Mouse (Mus musculus) v-Abl transformed pro-B cells (cell line): Measurements from ENCODE around the gene Afg3l1.
"Not testable (repeated sequence)": the region's sequence is repeated elsewhere in the genome, so short reads cannot be mapped to it uniquely, and the experiment has no call there.

Experiments
- in situ Hi-C, 2 experiments: fragments of 400-800 bp; cut with MboI; formaldehyde crosslinking; loops; one replicate each; pipeline ENCODE4 v1.15.1; 2025; ENCODE audit not compliant: unreplicated experiment in 2 of 2

Gene Afg3l1

DNA sequence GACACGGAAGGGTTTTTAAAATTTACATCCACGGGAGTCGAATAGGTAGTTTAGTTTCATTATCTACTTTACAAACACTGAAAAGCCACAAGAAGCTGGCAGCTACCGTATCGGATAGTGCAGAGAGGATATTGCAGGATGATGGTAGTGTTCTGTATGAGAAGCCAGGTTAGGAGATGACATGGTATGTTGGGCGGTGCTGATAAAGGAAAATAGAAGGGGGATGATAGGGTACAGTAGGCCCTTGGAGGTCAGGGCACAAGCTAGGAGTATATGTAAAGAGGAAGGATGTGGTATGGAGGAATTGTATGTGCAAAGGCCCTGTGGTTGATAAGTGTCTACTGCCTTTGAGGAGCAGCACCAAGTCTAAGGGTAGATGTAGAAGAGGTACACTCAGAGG lies 23.1 kb upstream of the Afg3l1 start:
- in situ Hi-C loops: no loop called here

DNA sequence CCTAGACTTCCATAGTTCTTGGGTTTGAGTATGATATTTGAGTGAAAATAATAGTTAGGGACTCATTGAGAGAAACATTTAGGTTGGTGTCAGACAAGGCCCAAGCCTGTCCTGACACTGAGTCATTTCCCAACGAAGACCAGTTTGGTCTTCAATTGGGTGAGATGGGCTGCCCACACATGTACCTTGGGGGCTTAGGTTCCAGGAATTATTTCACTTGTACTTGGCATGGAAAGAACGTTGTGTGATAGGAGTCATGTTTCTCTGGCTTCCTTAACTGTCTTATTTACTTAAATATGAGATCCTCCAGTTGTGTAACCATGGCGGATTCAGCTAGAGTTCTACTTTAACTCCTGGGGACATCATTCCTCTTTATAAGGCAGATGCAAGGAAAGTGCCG lies 14.1 kb upstream of the Afg3l1 start:
- in situ Hi-C loops: no loop called here

DNA sequence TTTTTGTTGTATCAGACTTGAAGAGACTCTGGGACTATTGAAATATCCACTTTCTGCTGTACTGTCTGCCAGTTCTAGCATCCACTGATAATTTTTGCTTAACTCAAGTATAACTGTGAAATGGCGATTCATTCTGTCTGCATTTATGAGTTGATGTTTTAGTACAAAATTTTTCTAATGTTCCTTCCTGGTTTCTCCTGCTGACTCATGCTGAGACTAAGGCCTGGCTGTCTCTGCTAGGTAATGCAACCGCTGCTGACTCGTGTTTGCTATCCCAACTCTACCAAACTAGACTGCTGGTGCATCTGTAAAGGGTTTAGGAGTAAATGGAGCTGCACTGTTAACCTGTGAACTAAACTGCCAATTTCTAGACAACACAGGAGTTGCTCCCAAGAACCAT lies 10.2 kb upstream of the Afg3l1 start:
- in situ Hi-C loops: no loop called here

DNA sequence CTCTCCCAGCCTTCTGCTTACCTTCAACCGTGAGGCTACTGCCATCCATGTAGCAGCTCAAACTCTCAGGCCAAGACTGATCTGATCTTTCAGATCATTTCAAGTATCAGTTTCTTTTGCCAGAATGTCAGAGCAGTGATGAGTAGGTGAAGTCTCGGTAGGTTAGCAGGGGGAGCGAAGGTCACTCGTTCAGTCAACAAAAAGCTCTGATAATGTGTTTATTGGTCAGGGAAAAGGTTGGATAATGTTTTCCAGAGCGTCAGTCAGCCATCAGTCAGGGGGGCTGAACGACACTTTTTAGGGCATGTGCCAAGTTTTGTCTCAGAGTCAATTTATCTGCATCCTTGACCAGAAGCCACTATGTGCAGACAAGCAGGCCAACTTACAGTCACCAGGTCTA lies 4.7 kb upstream of the Afg3l1 start:
- in situ Hi-C loops: not testable (repeated sequence)

DNA sequence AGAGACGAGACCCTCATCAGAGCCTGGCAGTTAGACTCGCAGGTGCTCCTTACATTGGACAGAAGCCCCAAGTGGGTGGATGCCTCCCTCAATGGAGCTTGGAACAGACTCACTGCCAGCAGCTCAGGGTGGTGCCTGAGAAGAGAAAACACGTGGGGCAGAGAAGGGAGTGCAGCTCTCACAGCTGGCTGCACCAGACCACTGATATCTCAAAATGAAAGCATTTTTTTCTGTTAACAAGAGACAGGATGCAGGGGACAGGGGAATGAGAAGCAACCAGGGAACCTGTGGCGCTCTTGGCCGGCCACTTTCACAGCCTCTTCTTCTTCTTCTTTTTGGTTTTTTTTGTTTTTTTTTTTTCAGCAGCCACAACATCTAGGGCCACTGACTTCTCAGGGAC lies 3.2 kb upstream of the Afg3l1 start:
- in situ Hi-C loops: not testable (repeated sequence)

DNA sequence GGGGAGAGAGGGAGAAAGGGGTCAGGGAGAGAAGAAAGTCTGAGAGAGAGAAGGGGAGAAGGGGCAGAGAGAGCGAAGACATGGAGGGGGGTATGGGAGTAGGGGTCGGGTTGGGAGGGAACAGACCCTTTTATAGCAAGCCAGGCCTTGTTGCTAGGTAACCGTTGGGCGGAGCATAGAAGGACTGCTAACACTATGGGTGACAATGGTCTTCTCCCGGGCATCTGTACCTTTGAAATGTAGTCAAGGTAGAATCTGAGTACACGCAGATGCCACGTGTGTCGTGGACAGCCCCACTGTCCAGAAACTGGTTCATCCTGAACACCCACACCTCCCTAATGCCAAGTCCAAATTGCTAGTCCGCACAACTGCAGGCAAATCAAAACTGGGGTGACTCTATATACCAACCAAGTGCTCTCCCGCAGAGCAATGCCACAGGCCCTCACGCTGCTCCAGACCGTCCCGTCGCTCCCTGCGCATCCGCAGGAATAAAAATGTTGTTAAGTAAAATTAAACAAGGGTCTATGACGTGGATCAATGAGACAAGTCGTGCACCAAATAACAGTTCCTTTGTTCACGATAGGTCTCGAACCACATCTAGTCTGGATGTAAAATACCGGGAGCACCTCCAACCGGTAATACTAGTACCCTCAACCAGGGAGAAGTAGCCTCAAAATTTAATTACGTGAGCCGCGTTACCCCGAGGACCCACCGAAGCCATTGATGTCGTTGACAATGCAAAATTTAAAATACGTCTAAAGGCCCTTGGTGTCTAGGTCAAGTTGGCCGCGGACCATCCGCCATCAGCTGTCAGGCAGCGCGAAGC lies 579 bp upstream of the Afg3l1 start:
- in situ Hi-C loops: no loop called here

DNA sequence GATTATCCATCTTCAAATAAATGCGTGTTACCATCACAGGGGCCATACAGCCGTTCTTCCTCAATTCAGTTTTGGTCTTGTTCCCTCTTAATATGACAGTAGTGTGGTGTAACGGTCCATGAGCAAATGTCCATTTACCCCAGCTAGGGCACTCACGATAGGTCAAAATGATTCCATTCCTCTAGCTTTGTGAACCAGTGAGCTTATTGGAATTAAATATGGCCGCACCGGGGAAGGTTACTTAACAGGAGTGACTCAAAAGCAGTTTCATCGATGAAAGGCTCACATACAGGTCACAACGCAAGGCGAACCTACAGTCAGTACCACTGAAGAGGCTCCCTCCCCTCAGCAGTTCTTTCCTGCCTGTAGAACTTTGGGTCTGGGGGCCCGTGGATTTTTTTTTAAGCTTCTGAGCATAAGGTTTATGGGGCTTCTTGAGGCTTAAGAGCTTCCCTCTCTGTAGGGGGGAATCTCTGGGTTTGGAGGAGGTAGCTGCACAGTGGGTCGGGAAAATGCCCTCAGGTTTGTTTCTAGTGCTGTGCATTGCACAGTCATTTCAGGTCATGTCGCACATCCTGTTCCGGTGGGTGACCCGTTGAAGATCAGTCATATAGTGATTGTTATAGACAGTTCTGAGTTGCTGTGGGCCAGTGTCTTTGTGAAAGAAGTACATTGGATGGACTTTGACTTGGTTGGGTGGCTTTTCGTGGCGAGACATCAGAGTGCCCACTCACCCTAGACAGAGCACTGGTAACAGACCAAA lies 934 bp downstream of the Afg3l1 start:
- in situ Hi-C loops: no loop called here

DNA sequence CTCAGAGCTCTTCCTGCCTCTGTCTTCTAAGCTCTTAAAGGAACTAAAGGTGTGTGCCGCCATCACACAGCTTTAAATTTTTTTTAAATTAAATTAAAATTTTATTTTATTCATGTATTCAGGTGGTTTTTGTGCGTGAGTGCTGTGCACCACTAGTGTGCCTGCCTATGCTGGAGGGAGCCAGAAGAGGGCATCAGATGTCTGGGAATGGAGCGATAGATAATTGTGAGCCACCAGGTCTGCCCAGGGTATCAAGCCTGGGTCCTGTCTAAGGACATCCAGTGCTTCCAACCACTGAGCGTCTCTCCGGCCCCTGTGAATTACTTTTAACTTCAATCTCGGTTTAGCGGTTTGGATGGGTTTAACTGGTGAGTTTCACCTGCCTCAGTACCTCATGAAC lies 4.9 kb downstream of the Afg3l1 start:
- in situ Hi-C loops: loop anchor here in 1 of 2 experiments (10.0 kb wide), 1 partner anchor 292 kb away; no protein-coding TSS in a partner anchor

DNA sequence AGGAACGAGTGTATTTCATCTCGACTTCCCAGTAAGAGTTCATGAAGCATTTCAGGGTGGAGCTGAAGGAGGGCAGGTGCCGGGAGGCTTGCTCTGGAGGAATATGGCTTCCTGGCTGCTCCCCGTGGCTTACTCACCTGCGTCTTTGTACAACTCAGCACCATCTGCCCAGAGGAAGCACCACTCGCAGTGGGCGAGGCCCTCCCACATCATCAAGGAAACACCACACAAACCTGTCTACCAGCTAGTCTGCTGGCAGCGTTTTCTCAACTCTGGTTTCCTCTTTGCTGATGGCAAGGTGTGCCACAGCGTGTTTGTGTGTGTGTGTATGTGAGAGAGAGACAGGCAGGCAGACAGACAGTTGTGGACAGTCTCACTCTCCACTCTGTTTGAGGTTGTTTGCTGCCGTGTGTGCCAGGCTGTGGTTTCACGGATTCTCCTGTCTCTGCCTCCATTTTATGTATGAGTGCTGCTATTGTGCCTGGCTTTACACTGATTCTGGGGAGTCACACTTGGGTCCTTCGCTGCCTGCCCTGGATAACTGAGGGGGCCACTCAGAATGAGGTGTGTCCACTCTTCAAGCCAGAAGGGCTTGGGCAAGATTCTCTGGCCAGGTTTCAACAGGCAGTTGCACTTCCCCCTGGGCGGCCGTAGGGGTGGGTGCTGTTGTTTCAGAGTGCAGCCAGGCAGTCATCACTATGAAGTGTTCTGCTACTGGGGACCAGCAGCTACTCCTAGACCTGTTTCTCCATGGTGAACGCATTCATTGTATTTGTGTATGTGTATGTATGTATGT lies 13.8 kb downstream of the Afg3l1 start:
- in situ Hi-C loops: no loop called here

DNA sequence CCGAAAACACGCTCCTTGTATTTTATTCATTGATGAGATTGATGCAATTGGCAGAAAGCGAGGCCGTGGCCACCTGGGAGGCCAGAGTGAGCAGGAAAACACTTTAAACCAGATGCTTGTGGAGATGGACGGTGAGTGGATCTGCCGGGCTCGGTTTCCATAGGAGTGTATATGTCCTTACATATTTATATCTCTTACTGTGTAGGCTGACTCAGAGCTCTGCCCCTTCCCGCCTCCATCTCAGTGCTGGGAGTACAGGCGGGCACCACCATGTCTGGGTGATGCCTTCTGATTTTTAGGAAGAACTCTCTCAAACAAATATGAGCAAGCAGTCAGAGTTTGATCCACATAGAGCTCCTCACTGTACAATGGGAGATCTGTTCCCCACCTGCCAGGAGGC lies 15.2 kb downstream of the Afg3l1 start:
- in situ Hi-C loops: no loop called here

DNA sequence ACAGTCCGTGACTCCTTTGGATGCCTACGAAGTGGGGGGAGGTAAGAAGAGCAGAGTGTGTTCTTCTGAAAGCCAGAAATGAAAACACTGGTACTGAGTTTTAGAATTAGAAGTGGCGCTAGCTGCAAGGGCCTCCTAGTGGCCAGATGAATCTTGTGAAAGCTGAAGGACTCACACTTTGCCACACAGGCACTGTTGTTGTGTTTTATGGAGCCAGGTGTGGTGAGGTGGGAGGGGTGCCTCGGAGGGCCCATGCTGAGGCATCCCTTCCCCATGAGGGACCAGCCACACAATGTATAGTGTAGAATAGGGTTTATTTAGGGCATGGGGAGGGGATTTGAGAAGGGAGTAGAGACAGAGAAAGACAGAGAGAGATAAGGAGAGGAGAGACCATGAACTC lies 20.0 kb downstream of the Afg3l1 start:
- in situ Hi-C loops: no loop called here

DNA sequence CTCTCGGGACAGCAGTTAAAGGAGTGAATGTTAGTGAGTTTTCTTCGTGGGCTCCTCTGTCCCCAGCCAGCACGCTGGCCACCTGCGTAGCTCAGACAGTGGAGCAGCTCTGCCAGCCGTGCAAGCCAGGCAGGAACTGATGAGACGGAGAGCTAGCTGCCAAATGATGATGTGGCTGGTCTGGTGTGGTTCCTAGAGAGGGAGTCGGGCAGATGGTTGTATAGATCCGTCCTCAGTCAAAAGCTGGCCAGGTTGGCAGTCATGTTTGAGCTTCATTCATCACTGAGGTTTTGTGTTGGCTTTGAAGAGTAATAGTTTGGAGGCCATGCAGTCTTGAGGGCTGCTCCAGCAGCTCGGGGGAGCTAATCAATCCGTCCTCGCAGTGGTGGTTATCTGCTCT lies 21.3 kb downstream of the Afg3l1 start:
- in situ Hi-C loops: no loop called here

DNA sequence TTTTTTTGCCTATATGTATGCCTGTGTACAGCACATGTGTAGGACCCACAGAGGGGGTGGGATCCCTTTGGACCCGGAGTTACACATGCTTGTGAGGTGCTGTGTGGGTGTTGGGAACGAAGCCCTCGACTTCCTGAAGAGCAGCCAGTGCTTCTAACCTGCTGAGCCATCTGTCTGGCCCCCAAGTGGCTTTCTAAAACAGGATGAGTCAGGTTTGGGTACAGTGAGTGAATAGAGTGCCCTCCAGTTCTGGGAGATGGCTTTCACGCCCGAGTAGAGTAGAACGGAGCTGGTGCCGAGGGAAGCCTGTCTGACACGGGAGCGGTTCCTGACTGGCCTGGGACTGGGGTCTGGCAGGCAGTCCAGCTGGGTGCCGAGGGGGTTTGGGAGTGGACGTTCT lies 21.9 kb downstream of the Afg3l1 start:
- in situ Hi-C loops: no loop called here

DNA sequence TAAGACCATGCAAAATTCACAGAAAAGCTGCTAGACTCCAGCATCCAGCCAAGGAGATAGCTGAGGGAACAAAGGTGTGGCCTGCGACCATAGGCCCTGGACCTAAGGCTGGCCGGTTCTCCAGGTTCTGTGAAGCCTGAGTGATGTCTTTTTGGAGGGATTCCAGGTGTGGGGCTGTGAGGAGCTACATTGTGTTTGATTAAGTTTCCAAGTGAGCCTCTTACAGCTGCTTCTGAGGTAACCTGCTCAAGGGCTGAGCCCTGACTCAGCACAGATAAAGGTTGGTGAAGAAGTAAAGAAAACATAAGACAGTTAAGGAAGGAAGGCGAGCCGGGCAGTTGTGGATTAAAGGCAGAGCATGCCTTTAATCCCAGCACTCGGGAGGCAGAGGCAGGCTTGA lies 24.5 kb downstream of the Afg3l1 start:
- in situ Hi-C loops: no loop called here

DNA sequence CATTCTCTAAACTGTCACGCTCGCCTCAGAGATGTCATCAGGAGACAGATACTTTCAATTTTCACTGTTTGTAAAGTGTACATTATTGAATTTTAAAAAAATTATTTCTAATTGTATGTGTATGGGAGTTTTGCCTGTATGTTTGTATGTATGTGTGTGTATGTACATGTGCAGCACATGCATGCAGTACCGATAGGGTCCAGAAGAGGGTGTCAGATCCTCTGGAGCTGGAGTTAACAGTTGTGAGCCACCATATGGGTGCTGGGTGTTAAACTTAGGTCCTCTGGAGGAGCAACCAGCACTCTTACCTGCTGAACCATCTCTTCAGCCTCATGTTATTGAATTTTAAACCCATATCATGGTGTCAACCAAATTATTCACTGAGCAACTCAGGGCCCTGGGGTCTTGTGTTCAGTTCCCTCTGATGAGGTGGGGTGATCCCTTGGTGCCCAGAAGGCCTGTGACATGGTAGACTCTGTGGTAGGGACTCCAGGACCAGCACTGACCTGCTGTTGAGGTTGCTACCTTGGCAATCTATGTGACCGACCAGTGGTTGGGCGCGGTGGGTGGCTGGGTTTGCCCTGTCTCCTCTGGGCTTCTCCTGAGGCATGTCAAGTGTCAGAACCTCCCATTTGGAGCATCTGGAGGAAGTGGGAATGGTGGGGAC lies 26.2 kb downstream of the Afg3l1 start:
- in situ Hi-C loops: no loop called here

DNA sequence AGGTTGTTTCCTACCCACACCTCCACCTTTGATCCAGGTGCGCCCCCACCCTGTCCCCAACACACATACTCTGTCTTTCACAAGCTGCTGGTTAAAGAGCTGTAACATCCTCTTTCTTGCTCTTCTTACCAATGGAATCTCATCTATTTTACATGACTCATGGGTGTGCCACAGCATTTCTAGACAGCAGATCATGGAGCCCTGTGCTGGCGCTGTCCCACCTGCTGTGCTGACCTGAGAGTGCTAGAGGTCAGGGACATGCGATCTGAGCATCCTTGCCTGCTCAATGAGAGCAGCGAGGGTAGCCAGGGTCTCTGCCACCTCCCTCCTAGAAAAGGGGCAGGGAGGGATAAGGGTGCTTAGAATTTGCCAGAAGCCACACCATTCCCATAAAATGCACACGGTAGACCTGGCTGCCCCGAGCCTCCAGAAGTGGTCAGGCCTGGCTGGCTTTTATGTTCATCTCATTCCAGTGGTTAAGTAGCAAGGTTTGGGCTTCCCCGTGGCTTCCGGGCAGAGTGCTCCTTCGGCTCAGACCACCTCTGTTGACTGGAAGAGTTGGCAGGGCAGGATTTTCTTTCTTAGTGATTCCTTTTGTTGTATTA lies 27.0 kb downstream of the Afg3l1 start:
- in situ Hi-C loops: no loop called here

DNA sequence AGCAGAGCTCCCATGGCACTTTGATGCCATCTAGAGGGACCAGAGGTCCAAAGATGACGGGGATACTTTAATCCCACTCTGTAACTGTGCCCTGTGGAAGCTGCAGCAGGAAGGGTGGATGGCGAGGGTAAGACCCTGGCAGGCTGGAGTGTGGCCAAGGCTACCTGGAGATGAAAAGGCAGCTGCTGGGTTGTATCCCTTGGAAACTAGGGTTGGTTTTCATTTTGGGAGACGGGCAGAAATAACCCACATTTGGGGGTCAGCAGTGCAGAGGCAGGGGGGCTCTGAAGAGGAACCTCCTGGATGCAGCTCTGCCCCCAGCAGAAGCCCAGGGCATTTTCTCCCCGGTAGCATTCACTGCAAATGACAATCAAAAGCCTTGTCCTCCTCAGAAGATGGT lies 27.6 kb downstream of the Afg3l1 start:
- in situ Hi-C loops: no loop called here

DNA sequence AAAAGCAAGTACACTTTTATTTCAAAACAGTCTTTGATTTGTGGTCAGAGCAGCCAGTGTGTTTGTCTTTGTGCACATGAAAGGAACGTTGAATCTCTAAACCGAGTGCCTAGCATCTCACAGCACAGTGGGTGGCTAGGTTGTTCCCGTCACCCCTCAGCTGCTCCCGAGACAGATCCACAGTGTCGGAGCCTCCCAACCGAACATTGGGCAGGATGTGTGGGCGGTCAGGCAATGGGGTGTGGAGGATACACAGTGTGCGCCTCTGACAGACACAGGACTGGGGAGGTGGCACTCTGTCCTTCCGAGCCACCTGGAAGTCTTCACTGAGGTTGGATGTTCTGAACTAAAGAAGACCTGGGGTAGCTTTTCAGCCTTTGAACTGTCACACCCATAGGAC lies 28.0 kb downstream of the Afg3l1 start:
- in situ Hi-C loops: no loop called here

DNA sequence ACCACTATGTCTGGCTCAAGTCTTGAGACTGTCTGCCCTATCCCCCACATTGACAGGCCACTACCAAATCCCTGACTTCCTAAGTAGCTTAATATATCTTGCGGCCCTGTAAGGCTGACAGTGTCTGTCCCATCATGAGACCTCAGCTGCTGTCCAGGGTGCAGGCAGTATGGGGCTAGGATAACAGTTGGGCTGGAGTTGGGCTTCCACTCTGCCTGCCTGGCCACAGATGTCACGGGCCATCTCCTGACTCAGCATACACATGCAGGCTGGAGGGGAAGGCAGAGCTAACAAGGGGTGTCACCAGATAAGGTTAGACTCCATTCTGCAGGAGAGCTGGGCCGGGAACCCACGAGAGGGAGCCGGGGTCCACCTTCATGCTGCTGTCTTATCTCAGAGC lies 29.4 kb downstream of the Afg3l1 start:
- in situ Hi-C loops: no loop called here

DNA sequence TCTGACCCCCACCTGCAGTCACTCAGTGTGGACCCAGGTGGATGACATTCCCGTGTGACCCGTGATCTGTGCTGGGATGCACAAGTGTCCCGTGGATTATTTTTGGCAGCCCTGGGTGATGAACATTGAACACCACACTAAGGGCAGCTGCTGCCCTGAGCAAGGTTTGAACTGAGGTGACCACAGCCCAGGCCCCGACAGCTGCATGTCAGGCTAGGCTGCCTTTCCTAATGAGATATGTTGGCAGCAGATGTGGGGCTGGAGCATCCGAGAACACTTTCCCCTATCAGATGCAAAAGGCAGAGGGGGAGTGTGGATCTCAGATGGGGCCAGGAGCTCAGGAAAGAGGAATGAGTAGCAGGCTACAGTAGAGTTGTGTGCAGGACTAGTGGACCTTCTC lies 33.1 kb downstream of the Afg3l1 start:
- in situ Hi-C loops: no loop called here
